Mouse (Mus musculus): ENCODE data around the gene Rpn2. TPM values are rescaled to one million over a fixed set of nuclear protein-coding genes. Genes with fewer than 3 reads are reported as not detected.

Gene Rpn2
- polyA plus RNA-seq, 1 experiment from 2014 or later: 202 TPM

DNA sequence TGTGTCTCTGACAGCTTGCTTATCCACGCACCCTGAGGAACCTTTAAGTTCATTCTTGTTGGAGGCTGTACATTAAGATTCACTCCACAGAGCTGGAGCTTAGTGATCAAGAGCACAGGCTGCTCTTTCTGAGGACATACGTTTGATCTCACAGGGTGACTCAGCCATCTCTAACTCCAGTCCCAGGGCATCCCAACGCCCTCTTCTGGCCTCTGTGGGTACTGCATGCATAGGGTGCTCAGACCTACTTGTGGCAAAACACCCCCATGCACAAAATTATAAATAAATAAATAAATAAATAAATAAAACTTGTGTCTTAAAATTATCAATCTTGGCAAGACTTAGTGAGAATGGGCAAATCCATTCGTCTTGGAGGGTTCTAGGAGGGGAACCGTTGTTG is 59.8 kb downstream of the Rpn2 start:
- no peak overlapping the region for H3K27ac ChIP-seq (ENCODE audit: low read depth, low read length)
- no peaks in the 10 kb centered on the region for H3K27me3 ChIP-seq (ENCODE audit: control insufficient read depth, insufficient read depth, low read length)
- no peak overlapping the region for H3K4me2 ChIP-seq (ENCODE audit: low read depth, low read length)
- no peak overlapping the region for H3K9ac ChIP-seq (replicated peaks; ENCODE audit: low read depth, low read length)
- H3K9me3 ChIP-seq (ENCODE audit: control insufficient read depth, low read length): no peaks in the 10 kb centered on the region
- peaks cover 20% of the 10 kb centered on the region for H3K4me1 ChIP-seq (ENCODE audit: control insufficient read depth, insufficient read depth, low read length)
- no peaks in the 10 kb centered on the region for H3K36me3 ChIP-seq (ENCODE audit: control insufficient read depth, insufficient read depth, low read length)
- 35% methylated on average over 5 of the region's 5 CpGs for WGBS
- no peak for ATAC-seq (ENCODE audit: low read depth)
- H3K4me3 ChIP-seq (ENCODE audit: low read depth, low read length): no peak overlapping the region

DNA sequence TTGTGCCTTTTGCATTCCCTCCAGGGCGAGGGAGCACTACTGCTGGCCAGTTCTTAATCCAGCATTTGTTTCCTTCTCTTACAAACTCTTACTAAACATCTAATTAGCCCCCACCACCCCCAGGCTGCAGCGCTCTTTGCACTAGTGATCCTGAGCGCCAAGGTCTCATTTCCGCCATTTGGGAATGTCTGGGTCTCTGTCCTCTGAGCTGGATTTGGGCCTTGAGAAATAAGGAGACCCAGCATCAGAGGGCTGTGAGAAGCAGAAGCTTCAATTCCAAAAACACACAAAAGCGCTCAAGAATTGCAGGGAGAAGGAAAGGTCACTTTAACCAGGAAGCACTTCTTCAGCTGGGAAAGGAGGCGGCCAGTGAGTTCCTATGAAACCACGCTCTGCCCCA is 60.7 kb downstream of the Rpn2 start:
- Histone ChIP-seq H3K4me3 (ENCODE audit: low read depth, low read length) (no peak overlapping the region), H3K9me3 (ENCODE audit: control insufficient read depth, low read length) (no peaks in the 10 kb centered on the region), H3K4me2 (ENCODE audit: low read depth, low read length) (no peak overlapping the region), H3K9ac (replicated peaks; ENCODE audit: low read depth, low read length) (0 out of 2 replicates have a peak overlapping the region, but pooled peaks have one; percentile 16), H3K27me3 (ENCODE audit: control insufficient read depth, insufficient read depth, low read length) (no peaks in the 10 kb centered on the region), H3K36me3 (ENCODE audit: control insufficient read depth, insufficient read depth, low read length) (no peaks in the 10 kb centered on the region), H3K27ac (ENCODE audit: low read depth, low read length) (peak overlapping the region; percentile 86), H3K4me1 (ENCODE audit: control insufficient read depth, insufficient read depth, low read length) (peaks cover 20% of the 10 kb centered on the region)
- 78% methylated on average over 7 of the region's 7 CpGs for WGBS
- no peak for ATAC-seq (ENCODE audit: low read depth)

GRCm38 (mm10) chr2:157340221-157340741 is 61.5 kb downstream of the Rpn2 start:
- Histone ChIP-seq H3K27me3 (ENCODE audit: control insufficient read depth, insufficient read depth, low read length) (no peaks in the 10 kb centered on the region), H3K4me3 (ENCODE audit: low read depth, low read length) (no peak overlapping the region), H3K9me3 (ENCODE audit: control insufficient read depth, low read length) (no peaks in the 10 kb centered on the region), H3K4me2 (ENCODE audit: low read depth, low read length) (no peak overlapping the region), H3K27ac (ENCODE audit: low read depth, low read length) (peak overlapping the region; percentile 86), H3K4me1 (ENCODE audit: control insufficient read depth, insufficient read depth, low read length) (peaks cover 20% of the 10 kb centered on the region), H3K36me3 (ENCODE audit: control insufficient read depth, insufficient read depth, low read length) (no peaks in the 10 kb centered on the region), H3K9ac (replicated peaks; ENCODE audit: low read depth, low read length) (0 out of 2 replicates have a peak overlapping the region, but pooled peaks have one; percentile 16)
- peak; percentile 81 for ATAC-seq (ENCODE audit: low read depth)
- 15% methylated on average over 7 of the region's 7 CpGs for WGBS

- peaks cover 20% of the 10 kb centered on the region for H3K4me1 ChIP-seq (ENCODE audit: control insufficient read depth, insufficient read depth, low read length)
- WGBS: 39% methylated on average over 11 of the region's 11 CpGs
These were observed 62.9 kb downstream of the Rpn2 start for GRCm38 (mm10) chr2:157341554-157342270.

DNA sequence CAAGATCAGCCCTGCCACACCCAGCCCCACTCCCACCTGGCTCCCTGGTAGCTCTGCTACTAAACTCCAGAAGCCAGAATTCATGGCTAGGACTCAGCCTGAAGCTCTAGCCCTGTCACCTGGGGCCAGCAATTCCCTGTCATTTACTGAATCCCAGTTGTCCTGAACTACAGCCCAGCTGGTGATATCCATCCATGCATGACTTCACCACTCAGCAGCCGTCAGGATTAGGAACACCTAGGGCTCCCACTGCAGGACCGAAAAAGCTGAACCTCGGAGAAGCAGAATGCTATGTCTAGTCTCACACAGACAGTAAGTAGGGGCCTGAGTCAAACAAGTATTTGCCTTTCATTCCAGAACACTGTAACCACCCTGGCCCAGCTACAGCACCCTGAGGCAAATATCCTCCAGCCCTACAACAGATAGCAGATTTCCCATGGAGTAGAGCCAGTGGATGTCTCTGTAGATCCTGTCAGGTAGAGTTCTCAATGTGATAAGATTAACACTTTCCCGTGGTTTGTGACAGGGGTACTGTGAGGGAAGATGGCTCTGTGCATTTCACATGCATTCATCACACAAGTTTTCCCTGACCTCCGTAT is 63.6 kb downstream of the Rpn2 start:
- H3K4me3 ChIP-seq (ENCODE audit: low read depth, low read length): no peak overlapping the region
- H3K9me3 ChIP-seq (ENCODE audit: control insufficient read depth, low read length): no peaks in the 10 kb centered on the region
- H3K36me3 ChIP-seq (ENCODE audit: control insufficient read depth, insufficient read depth, low read length): no peaks in the 10 kb centered on the region
- WGBS: 46% methylated on average over 5 of the region's 5 CpGs
- H3K4me2 ChIP-seq (ENCODE audit: low read depth, low read length): no peak overlapping the region
- peak overlapping the region; percentile 37; the same call in 1 of the 2 replicates for H3K9ac ChIP-seq (replicated peaks; ENCODE audit: low read depth, low read length)
- H3K27ac ChIP-seq (ENCODE audit: low read depth, low read length): peak overlapping the region; percentile 86
- peaks cover 20% of the 10 kb centered on the region for H3K4me1 ChIP-seq (ENCODE audit: control insufficient read depth, insufficient read depth, low read length)
- no peak for ATAC-seq (ENCODE audit: low read depth)
- no peaks in the 10 kb centered on the region for H3K27me3 ChIP-seq (ENCODE audit: control insufficient read depth, insufficient read depth, low read length)

More at GRCm38 (mm10) chr2:157341554-157342270, 62.9 kb downstream of the Rpn2 start:
- no peak overlapping the region for H3K4me2 ChIP-seq (ENCODE audit: low read depth, low read length)
- no peaks in the 10 kb centered on the region for H3K9me3 ChIP-seq (ENCODE audit: control insufficient read depth, low read length)
- no peaks in the 10 kb centered on the region for H3K36me3 ChIP-seq (ENCODE audit: control insufficient read depth, insufficient read depth, low read length)
- H3K9ac ChIP-seq (replicated peaks; ENCODE audit: low read depth, low read length): peak overlapping the region; percentile 37
- no peak overlapping the region for H3K4me3 ChIP-seq (ENCODE audit: low read depth, low read length)
- peak; percentile 70; the same call in 1 of the 2 replicates for ATAC-seq (ENCODE audit: low read depth)
- H3K27me3 ChIP-seq (ENCODE audit: control insufficient read depth, insufficient read depth, low read length): no peaks in the 10 kb centered on the region
- peak overlapping the region; percentile 86 for H3K27ac ChIP-seq (ENCODE audit: low read depth, low read length)

DNA sequence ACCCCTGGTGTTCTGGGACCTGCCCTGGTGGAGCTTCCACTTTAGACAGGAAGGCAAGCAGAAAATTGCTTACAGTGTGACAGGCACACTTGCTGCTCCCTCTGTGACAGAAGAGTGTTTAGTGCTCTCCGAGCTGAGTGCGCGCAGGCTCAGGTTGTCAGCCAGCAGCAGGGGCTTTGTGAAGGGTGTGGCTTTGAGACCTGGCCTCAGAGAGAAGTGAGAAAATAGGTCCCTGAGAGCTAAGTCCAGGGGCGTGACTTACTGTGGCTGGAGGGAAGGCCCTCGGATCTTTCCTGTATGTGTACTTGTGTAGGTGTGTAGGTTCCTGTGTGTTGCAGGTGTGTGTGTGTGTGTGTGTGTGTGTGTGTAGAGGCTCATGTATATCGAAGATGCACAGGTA is 64.5 kb downstream of the Rpn2 start:
- Histone ChIP-seq H3K4me1 (ENCODE audit: control insufficient read depth, insufficient read depth, low read length) (peaks cover 23% of the 10 kb centered on the region), H3K27me3 (ENCODE audit: control insufficient read depth, insufficient read depth, low read length) (no peaks in the 10 kb centered on the region), H3K36me3 (ENCODE audit: control insufficient read depth, insufficient read depth, low read length) (no peaks in the 10 kb centered on the region), H3K9ac (replicated peaks; ENCODE audit: low read depth, low read length) (no peak overlapping the region), H3K27ac (ENCODE audit: low read depth, low read length) (peak overlapping the region; percentile 23; the same call in 1 of the 2 replicates), H3K4me3 (ENCODE audit: low read depth, low read length) (no peak overlapping the region), H3K9me3 (ENCODE audit: control insufficient read depth, low read length) (no peaks in the 10 kb centered on the region), H3K4me2 (ENCODE audit: low read depth, low read length) (no peak overlapping the region)
- 61% methylated on average over 6 of the region's 6 CpGs for WGBS
- no peak for ATAC-seq (ENCODE audit: low read depth)

DNA sequence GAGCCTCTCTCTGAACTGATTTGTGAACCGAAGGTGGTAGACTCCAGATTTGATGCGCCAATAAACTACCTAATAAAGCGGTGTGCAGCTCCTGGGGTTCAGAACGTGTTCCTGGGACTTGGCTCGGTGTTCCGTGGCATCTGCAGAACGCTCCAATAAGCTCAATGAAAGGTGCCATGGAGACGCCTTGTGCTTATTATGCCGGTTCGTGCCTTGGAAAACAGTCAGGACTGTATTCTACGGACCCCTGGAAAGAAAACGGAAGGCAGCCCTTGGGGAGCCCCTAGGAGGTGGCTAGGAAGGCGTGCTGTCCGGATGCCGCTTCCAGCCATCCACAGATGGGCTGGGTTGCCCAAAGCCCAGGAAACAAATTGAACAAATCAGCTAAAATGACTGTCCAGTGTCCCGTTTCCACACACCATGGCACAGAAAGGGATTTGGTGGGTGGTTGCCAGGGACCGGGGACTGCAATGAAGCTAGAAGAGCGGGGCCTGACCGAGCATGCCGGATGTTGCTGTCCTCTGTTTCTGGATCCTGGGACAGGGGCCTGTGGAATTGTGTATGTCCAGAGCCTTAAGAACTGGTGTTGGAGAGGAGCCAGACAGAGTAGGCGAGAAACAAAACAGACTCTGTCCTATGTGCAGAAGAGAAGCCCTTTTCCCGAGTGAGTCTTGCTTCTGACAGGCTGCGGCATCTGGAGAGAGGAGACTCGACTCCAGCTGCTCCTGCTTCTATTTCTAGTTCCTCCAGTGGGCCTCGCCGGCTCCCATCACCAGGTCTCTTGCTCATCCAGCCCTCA is 68.7 kb downstream of the Rpn2 start, which contains the start of gene Ghrh:
TSS of gene Ghrh (minus strand) at position 146 of the 799 bp plus-strand sequence.
- 31% methylated on average over 26 of the region's 26 CpGs for WGBS
- Histone ChIP-seq H3K36me3 (ENCODE audit: control insufficient read depth, insufficient read depth, low read length) (no peaks in the 10 kb centered on the region), H3K9me3 (ENCODE audit: control insufficient read depth, low read length) (no peaks in the 10 kb centered on the region), H3K4me2 (ENCODE audit: low read depth, low read length) (no peak within 1 kb of the TSS), H3K9ac (replicated peaks; ENCODE audit: low read depth, low read length) (peak within 1 kb of the TSS; percentile 2; the same call in 1 of the 2 replicates), H3K4me3 (ENCODE audit: low read depth, low read length) (no peak within 1 kb of the TSS), H3K4me1 (ENCODE audit: control insufficient read depth, insufficient read depth, low read length) (peaks cover 15% of the 10 kb centered on the region), H3K27ac (ENCODE audit: low read depth, low read length) (peak within 1 kb of the TSS; percentile 93), H3K27me3 (ENCODE audit: control insufficient read depth, insufficient read depth, low read length) (no peaks in the 10 kb centered on the region)
- ATAC-seq (ENCODE audit: low read depth): peak; percentile 68

- H3K4me2 ChIP-seq (ENCODE audit: low read depth, low read length): peak overlapping the region; percentile 8; the same call in 1 of the 2 replicates
- H3K9me3 ChIP-seq (ENCODE audit: control insufficient read depth, low read length): no peaks in the 10 kb centered on the region
- 36% methylated on average over 12 of the region's 12 CpGs for WGBS
- H3K9ac ChIP-seq (replicated peaks; ENCODE audit: low read depth, low read length): no peak overlapping the region
- no peaks in the 10 kb centered on the region for H3K36me3 ChIP-seq (ENCODE audit: control insufficient read depth, insufficient read depth, low read length)
- ATAC-seq (ENCODE audit: low read depth): peak; percentile 42; the same call in 1 of the 2 replicates
- H3K27ac ChIP-seq (ENCODE audit: low read depth, low read length): peak overlapping the region; percentile 81
- H3K4me1 ChIP-seq (ENCODE audit: control insufficient read depth, insufficient read depth, low read length): peaks cover 15% of the 10 kb centered on the region
- H3K27me3 ChIP-seq (ENCODE audit: control insufficient read depth, insufficient read depth, low read length): no peaks in the 10 kb centered on the region
- H3K4me3 ChIP-seq (ENCODE audit: low read depth, low read length): no peak overlapping the region
These were observed 70.4 kb downstream of the Rpn2 start for GRCm38 (mm10) chr2:157349121-157349778.

Data from neural tube, embryonic 14.5 days (tissue).